Mouse (Mus musculus) ES-Bruce4 (cell line): ENCODE data around the gene Itga8. TPM values are rescaled to one million over a fixed set of nuclear protein-coding genes. Genes with fewer than 3 reads are reported as not detected.
A peak's percentile ranks its signal among the peaks of the same experiment; 100 is the strongest.

ENCODE experiments used
- H3K27ac ChIP-seq: 2 replicates; pipeline ENCODE4 v1.5.1; 2012; ENCODE audit warnings: low read length, inconsistent platforms; ENCODE audit not compliant: insufficient read depth
- H3K27me3 ChIP-seq: 2 replicates; pipeline ENCODE4 v1.6.1; 2012; ENCODE audit warnings: mild to moderate bottlenecking, low read length, inconsistent platforms; ENCODE audit not compliant: control insufficient read depth, poor library complexity, insufficient read depth, severe bottlenecking
- H3K36me3 ChIP-seq: 2 replicates; pipeline ENCODE4 v1.6.1; 2012; ENCODE audit warnings: inconsistent platforms, mild to moderate bottlenecking, low read length, moderate library complexity; ENCODE audit not compliant: control insufficient read depth, poor library complexity, insufficient read depth, severe bottlenecking
- H3K4me1 ChIP-seq: one replicate; pipeline ENCODE4 v1.8.1; 2011; ENCODE audit warnings: low read length; ENCODE audit not compliant: control insufficient read depth, insufficient read depth
- H3K4me3 ChIP-seq: 2 replicates; pipeline ENCODE4 v1.5.1; 2011; ENCODE audit warnings: low read depth, mild to moderate bottlenecking, low read length
- H3K9ac ChIP-seq: 2 replicates; pipeline ENCODE4 v1.6.1; 2012; ENCODE audit warnings: low read depth, mild to moderate bottlenecking, inconsistent platforms; ENCODE audit not compliant: poor library complexity, severe bottlenecking
- H3K9me3 ChIP-seq: replicated peaks from 2 replicates; pipeline ENCODE4 v1.6.1; 2012; ENCODE audit warnings: mild to moderate bottlenecking, low read length, inconsistent platforms; ENCODE audit not compliant: control insufficient read depth, poor library complexity, insufficient read depth, severe bottlenecking
- CTCF ChIP-seq: IDR thresholded peaks from one replicate; pipeline ENCODE4 v1.8.1; 2011; ENCODE audit warnings: low read depth, low read length
- EP300 ChIP-seq: IDR thresholded peaks from 2 replicates; pipeline ENCODE4 v1.6.1; 2011; ENCODE audit warnings: low read depth, low read length; ENCODE audit not compliant: insufficient read depth
- POLR2A ChIP-seq: IDR thresholded peaks from one replicate; pipeline ENCODE4 v1.8.1; 2011; ENCODE audit warnings: low read length; ENCODE audit not compliant: insufficient read depth
- polyA plus RNA-seq: library from polyadenylated mRNA; stranded (reverse); fragments of >200 nt; gene quantifications from 2 replicates; pipeline ENCODE4 v1.2.4, GENCODE M21; 2011; ENCODE audit warnings: low read depth; ENCODE audit not compliant: missing spikeins, insufficient read depth, insufficient read length

Itga8 gene
- polyA plus RNA-seq, 1 experiment, result 1.3 TPM

- Histone ChIP-seq H3K4me3 (no peak overlapping the region), H3K27ac (no peak overlapping the region), H3K4me1 (no peaks in the 10 kb centered on the region), H3K36me3 (no peaks in the 10 kb centered on the region), H3K27me3 (no peaks in the 10 kb centered on the region), H3K9me3 (0 out of 2 replicates have a peak, but pooled peaks cover 2% of the 10 kb centered on the region), H3K9ac (no peak overlapping the region)
- TF ChIP-seq CTCF (no peak), POLR2A (no peak), EP300 (no peak)
Measured at GRCm38 (mm10) chr2:12318036-12318435, 16.3 kb upstream of the Itga8 start.

GRCm38 (mm10) chr2:12317343-12317742 lies 15.6 kb upstream of the Itga8 start:
- H3K4me1 ChIP-seq, result no peaks in the 10 kb centered on the region
- no peak overlapping the region for H3K27ac ChIP-seq
- TF ChIP-seq EP300, result no peak
- no peak for TF ChIP-seq POLR2A
- no peak for TF ChIP-seq CTCF
- H3K36me3 ChIP-seq, result no peaks in the 10 kb centered on the region
- no peak overlapping the region for H3K4me3 ChIP-seq
- no peaks in the 10 kb centered on the region for H3K27me3 ChIP-seq
- no peaks in the 10 kb centered on the region for H3K9me3 ChIP-seq
- no peak overlapping the region for H3K9ac ChIP-seq

- no peak overlapping the region for H3K9ac ChIP-seq
- no peaks in the 10 kb centered on the region for H3K27me3 ChIP-seq
- TF ChIP-seq POLR2A, result no peak
- no peak for TF ChIP-seq EP300
- no peak for TF ChIP-seq CTCF
- no peak overlapping the region for H3K4me3 ChIP-seq
- no peak overlapping the region for H3K27ac ChIP-seq
- H3K4me1 ChIP-seq, result no peaks in the 10 kb centered on the region
- no peaks in the 10 kb centered on the region for H3K9me3 ChIP-seq
- H3K36me3 ChIP-seq, result no peaks in the 10 kb centered on the region
Measured at GRCm38 (mm10) chr2:12316361-12316760, 14.6 kb upstream of the Itga8 start.

- H3K9me3 ChIP-seq, result no peaks in the 10 kb centered on the region
- H3K27ac ChIP-seq, result no peak overlapping the region
- no peak overlapping the region for H3K4me3 ChIP-seq
- no peaks in the 10 kb centered on the region for H3K36me3 ChIP-seq
- H3K9ac ChIP-seq, result no peak overlapping the region
- no peaks in the 10 kb centered on the region for H3K27me3 ChIP-seq
- no peaks in the 10 kb centered on the region for H3K4me1 ChIP-seq
- TF ChIP-seq POLR2A, result no peak
- no peak for TF ChIP-seq CTCF
- TF ChIP-seq EP300, result no peak
Measured at GRCm38 (mm10) chr2:12314028-12314427, 12.3 kb upstream of the Itga8 start.

GRCm38 (mm10) chr2:12308466-12308865 lies 6.7 kb upstream of the Itga8 start:
- Histone ChIP-seq H3K9ac (no peak overlapping the region), H3K9me3 (no peaks in the 10 kb centered on the region), H3K27me3 (no peaks in the 10 kb centered on the region; the same call in 1 of the 2 replicates), H3K4me1 (no peaks in the 10 kb centered on the region), H3K27ac (no peak overlapping the region), H3K4me3 (no peak overlapping the region), H3K36me3 (no peaks in the 10 kb centered on the region)
- TF ChIP-seq CTCF (peak; percentile 5), EP300 (no peak)

- no peaks in the 10 kb centered on the region for H3K36me3 ChIP-seq
Measured at GRCm38 (mm10) chr2:12307311-12307710, 5.6 kb upstream of the Itga8 start.

More at GRCm38 (mm10) chr2:12307311-12307710, 5.6 kb upstream of the Itga8 start:
- Histone ChIP-seq H3K27ac (no peak overlapping the region), H3K4me1 (no peaks in the 10 kb centered on the region), H3K4me3 (no peak overlapping the region), H3K9ac (no peak overlapping the region), H3K27me3 (no peaks in the 10 kb centered on the region; the same call in 1 of the 2 replicates), H3K9me3 (no peaks in the 10 kb centered on the region)
- TF ChIP-seq POLR2A (no peak), EP300 (no peak), CTCF (no peak)
